Mouse (Mus musculus) brain, embryonic 14.5 days (tissue): ENCODE results near the gene Slc25a11.

Source experiments
- CTCF ChIP-seq: fragments of 200-500 bp; IDR thresholded peaks from 2 replicates; pipeline ENCODE4 v1.5.1; 2012; ENCODE audit warnings: inconsistent platforms, mild to moderate bottlenecking, moderate library complexity, borderline replicate concordance; ENCODE audit not compliant: insufficient read depth, insufficient read length; ENCODE audit errors: extremely low read depth
- POLR2A ChIP-seq: fragments of 200-500 bp; IDR thresholded peaks from 2 replicates; pipeline ENCODE4 v1.6.1; 2012; ENCODE audit warnings: mild to moderate bottlenecking, inconsistent platforms, borderline replicate concordance; ENCODE audit not compliant: poor library complexity, insufficient read depth, insufficient read length, severe bottlenecking; ENCODE audit errors: extremely low read depth

- TF ChIP-seq CTCF: no peak
- TF ChIP-seq POLR2A: no peak
Measured at GRCm38 (mm10) chr11:70658942-70659341, 11.7 kb upstream of the Slc25a11 start.
